Mouse (Mus musculus) right cerebral cortex, postnatal 36 days (tissue): ENCODE data around the gene Gm16451.
"Not testable (repeated sequence)": the region's sequence is repeated elsewhere in the genome, so short reads cannot be mapped to it uniquely, and the experiment has no call there.

Source experiments
- DNase-seq, 2 experiments: peaks; one replicate each; pipeline ENCODE4 v3.0.0; 2022; ENCODE audit warnings: low spot score in 2 of 2, mixed read lengths in 1 of 2

Gene Gm16451

DNA sequence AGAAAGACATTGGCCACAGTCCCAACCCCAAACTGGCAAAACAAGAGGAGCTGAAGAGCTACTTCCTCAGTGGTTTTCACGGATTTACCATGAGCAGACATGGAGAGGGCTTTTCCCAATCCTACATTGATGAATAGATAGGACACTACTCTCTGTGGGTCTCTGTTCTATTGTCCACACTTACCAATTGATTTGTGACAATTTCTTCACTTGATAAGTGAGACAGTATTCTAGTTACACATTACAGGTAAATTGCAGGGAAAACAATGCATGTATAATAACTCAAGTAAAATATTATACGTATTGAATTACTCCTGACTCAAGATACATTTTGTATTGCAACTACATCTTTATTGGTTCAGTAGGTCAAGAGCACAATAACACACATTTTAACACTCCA is at the start of gene Gm16451:
Gene Gm16451, minus strand, starts transcription at position 101 of the 400 bp plus-strand sequence.
- DNase-seq, result not testable (repeated sequence)

DNA sequence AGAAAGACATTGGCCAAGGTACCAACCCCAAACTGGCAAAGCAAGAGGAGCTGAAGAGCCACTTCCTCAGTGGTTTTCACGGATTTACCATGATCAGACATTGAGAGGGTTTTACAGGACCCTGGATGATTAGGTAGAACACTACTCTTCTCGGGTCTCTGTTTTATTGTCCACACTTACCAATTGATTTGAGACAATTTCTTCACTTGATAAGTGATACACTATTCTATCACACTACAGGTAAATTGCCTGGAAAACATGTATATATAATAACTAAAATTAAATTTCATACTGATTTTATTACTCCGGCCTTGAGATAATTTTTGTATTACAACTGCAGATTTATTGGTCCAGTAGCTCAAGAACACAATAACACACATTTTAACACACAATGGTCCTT is 45.9 kb upstream of the Gm16451 start, which contains the start of gene Vmn1r142:
Gene Vmn1r142, minus strand, starts transcription at position 101 of the 400 bp plus-strand sequence.
- not testable (repeated sequence) for DNase-seq

DNA sequence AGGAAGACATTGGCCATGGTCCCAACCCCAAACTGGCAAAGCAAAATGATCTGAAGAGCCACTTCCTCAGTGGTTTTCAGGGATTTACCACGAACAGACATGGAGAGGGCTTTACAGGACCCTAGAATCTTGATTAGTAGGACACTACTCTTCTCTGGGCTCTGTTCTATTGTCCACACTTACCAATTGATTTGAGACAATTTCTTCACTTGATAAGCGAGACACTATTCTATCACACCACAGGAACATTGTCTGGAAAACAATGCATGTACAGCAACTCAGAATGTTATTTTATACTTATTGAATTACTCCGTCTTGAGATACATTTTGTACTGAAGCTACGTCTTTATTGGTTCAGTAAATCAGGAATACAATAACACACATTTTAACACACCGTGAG is 16.6 kb upstream of the Gm16451 start, which contains the start of gene Gm10666:
Gene Gm10666, minus strand, starts transcription at position 101 of the 400 bp plus-strand sequence.
- DNase-seq, result not testable (repeated sequence)

DNA sequence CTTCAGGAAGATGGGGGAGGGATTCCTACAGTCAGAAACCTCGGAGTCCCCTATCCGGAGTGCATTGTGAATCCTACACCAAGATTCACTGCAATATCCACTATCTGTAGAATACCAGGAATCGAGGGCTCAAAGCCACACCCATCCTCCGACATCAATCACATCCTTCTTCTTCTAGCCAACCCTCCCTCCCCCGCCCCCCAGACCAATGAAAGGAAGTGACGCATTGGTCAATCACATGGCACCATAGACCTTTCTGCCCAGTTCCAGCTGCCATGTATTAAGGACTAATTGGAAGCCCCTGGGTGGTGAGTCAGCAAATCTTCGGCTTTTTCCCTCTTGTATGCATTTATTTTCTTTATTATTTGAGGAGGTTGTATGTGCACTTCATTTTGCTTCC is 49.3 kb downstream of the Gm16451 start, which contains the start of gene Vmn1r139:
Gene Vmn1r139, plus strand, starts transcription at position 301 of the 400 bp plus-strand sequence.
- not testable (repeated sequence) for DNase-seq
